Comparison of ENCODE assay signal across 14 mouse cellular contexts in the genomic region with DNA sequence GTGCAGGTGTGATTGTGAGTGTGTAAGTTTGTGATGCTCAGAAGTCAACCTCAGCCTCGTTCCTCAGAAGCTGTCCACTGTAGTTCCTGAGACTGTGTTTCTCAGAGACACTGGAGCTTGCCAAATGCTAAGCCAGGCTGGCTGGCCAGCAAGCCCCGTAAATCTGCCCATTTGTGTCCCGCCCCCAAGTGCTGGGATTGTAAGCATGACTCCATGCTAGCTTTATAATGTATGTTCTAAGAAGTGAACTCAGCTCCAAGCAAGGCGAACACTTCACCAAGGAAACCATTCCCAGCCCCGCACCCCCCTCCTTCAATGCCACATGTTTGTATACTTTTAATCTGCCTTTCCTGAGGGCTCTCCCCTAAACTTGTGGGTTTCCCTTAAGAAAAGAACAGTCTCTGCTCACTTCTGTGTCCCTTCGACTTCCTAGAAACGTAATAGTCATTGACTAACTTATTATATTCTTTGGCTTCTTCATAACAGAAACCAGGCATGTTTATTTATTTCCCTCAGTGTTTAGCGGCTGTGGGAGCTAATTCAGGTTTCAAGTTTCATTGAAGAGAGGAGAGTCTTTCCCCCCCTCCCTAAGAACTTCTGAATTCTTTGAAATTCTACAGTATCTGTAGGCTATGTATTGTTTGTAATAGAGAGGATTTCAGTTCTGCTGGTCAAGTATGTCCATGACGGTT.
DNase-seq lines count a peak whose midpoint lies in the region; ATAC-seq and TF ChIP-seq lines count a peak whose summit lies in the region.
"Had no signal": no experiment of that assay in that cellular context is flagged by ENCODE, and none has a peak within 500 bp of the region (broad histone marks: within the 10 kb centered on the region; RNA-seq: fewer than 3 reads in every experiment).

No protein-coding gene starts in this region.

- 0 out of 2 replicates have a peak overlapping the region, but pooled peaks have one; percentile 6 for H3K27ac ChIP-seq in forebrain, embryonic 10.5 days
- no peak overlapping the region for H3K27ac ChIP-seq in forebrain, embryonic 13.5 days
- peak overlapping the region; percentile 29 for H3K27ac ChIP-seq in embryonic facial prominence, embryonic 15.5 days (replicated peaks)
- H3K27ac ChIP-seq: hindbrain, embryonic 12.5 days had no signal

- no peak for ATAC-seq in forebrain, embryonic 13.5 days
- 0 out of 2 replicates have a peak, but pooled peaks have one; percentile 18 for ATAC-seq in embryonic facial prominence, embryonic 15.5 days (ENCODE audit: insufficient number of reproducible peaks, low FRiP score, low TSS enrichment, low read depth)
- ATAC-seq in CD4-positive, CD25-positive, alpha-beta regulatory T cell, adult 4 months: no peak

- no peak overlapping the region for H3K9ac ChIP-seq in forebrain, embryonic 13.5 days
- no peak overlapping the region for H3K9ac ChIP-seq in embryonic facial prominence, embryonic 15.5 days
- H3K9ac ChIP-seq: heart, embryonic 12.5 days; hindbrain, embryonic 12.5 days; liver, postnatal 0 days had no signal

- 0 out of 2 replicates have a peak, but pooled peaks cover 9% of the 10 kb centered on the region for H3K36me3 ChIP-seq in forebrain, embryonic 10.5 days (replicated peaks)
- H3K36me3 ChIP-seq in forebrain, embryonic 13.5 days (ENCODE audit: poor library complexity, severe bottlenecking): peaks cover 21% of the 10 kb centered on the region
- no peaks in the 10 kb centered on the region for H3K36me3 ChIP-seq in embryonic facial prominence, embryonic 15.5 days
- no peaks in the 10 kb centered on the region for H3K36me3 ChIP-seq in myocyte (ENCODE audit: control insufficient read depth, insufficient read depth)
- H3K36me3 ChIP-seq: heart, embryonic 12.5 days had no signal

- 0 out of 2 replicates have a peak, but pooled peaks cover 4% of the 10 kb centered on the region for H3K9me3 ChIP-seq in forebrain, embryonic 10.5 days
- H3K9me3 ChIP-seq in forebrain, embryonic 13.5 days (replicated peaks): no peaks in the 10 kb centered on the region
- no peaks in the 10 kb centered on the region for H3K9me3 ChIP-seq in embryonic facial prominence, embryonic 15.5 days (replicated peaks)
- H3K9me3 ChIP-seq: heart, embryonic 12.5 days; hindbrain, embryonic 12.5 days had no signal

- H3K4me3 ChIP-seq in forebrain, embryonic 10.5 days: no peak overlapping the region
- no peak overlapping the region for H3K4me3 ChIP-seq in forebrain, embryonic 13.5 days
- H3K4me3 ChIP-seq in embryonic facial prominence, embryonic 15.5 days (replicated peaks): no peak overlapping the region
- H3K4me3 ChIP-seq in myocyte: no peak overlapping the region
- H3K4me3 ChIP-seq: heart, embryonic 12.5 days; hindbrain, embryonic 12.5 days had no signal

- H3K27me3 ChIP-seq in forebrain, embryonic 10.5 days (ENCODE audit: poor library complexity, severe bottlenecking): no peaks in the 10 kb centered on the region
- no peaks in the 10 kb centered on the region for H3K27me3 ChIP-seq in forebrain, embryonic 13.5 days
- H3K27me3 ChIP-seq in embryonic facial prominence, embryonic 15.5 days: no peaks in the 10 kb centered on the region
- H3K27me3 ChIP-seq in myocyte (ENCODE audit: control insufficient read depth, insufficient read depth, insufficient read length): no peaks in the 10 kb centered on the region
- H3K27me3 ChIP-seq: heart, embryonic 12.5 days; hindbrain, embryonic 12.5 days had no signal

- WGBS in forebrain, embryonic 10.5 days: 80% methylated on average over 9 of the region's 9 CpGs
- WGBS in forebrain, embryonic 13.5 days: 87% methylated on average over 9 of the region's 9 CpGs
- WGBS in embryonic facial prominence, embryonic 15.5 days: 34% methylated on average over 9 of the region's 9 CpGs

- no peak for TF ChIP-seq POLR2A in myocyte (IDR thresholded peaks at IDR 0.05; ENCODE audit: insufficient read length, low read depth)

- no peak overlapping the region for H3K4me2 ChIP-seq in forebrain, embryonic 13.5 days
- H3K4me2 ChIP-seq in embryonic facial prominence, embryonic 15.5 days (replicated peaks): no peak overlapping the region
- peak overlapping the region; percentile 56 for H3K4me2 ChIP-seq in myocyte (ENCODE audit: low read depth)
- H3K4me2 ChIP-seq: heart, embryonic 12.5 days; hindbrain, embryonic 12.5 days had no signal

- H3K79me2 ChIP-seq in myocyte (ENCODE audit: control insufficient read depth, insufficient read depth): no peaks in the 10 kb centered on the region

- DNase-seq in forebrain, embryonic 10.5 days (ENCODE audit: extremely low spot score, low spot score): no peak
- DNase-seq in kidney, postnatal 10 days: peak; percentile 42
- no peak for DNase-seq in kidney, adult 8-10 months
- no peak for DNase-seq in thymus, adult 18-20 months
- DNase-seq: adrenal gland, postnatal 36 days; cerebellum, adult 11 months; gastrocnemius, postnatal 10 days; liver, postnatal 0 days had no signal

- peaks cover 21% of the 10 kb centered on the region for H3K4me1 ChIP-seq in forebrain, embryonic 10.5 days
- peaks cover 8% of the 10 kb centered on the region for H3K4me1 ChIP-seq in forebrain, embryonic 13.5 days
- peaks cover 37% of the 10 kb centered on the region for H3K4me1 ChIP-seq in embryonic facial prominence, embryonic 15.5 days

- no peak overlapping the region for H3ac ChIP-seq in myocyte (ENCODE audit: control insufficient read depth, insufficient read length)

TF ChIP-seq in myocyte, 11 proteins besides CTCF, POLR2A, EP300 and RAD21:
- TF ChIP-seq E2F4 (IDR thresholded peaks at IDR 0.05; ENCODE audit: insufficient read depth): no peak
- no peak for TF ChIP-seq MAX (IDR thresholded peaks at IDR 0.05; ENCODE audit: low read depth)
- no peak for TF ChIP-seq REST (IDR thresholded peaks at IDR 0.05; ENCODE audit: insufficient read depth, insufficient read length)
- TF ChIP-seq CEBPB (IDR thresholded peaks at IDR 0.05; ENCODE audit: insufficient read depth, poor library complexity, severe bottlenecking): no peak
- TF ChIP-seq USF1 (IDR thresholded peaks at IDR 0.05; ENCODE audit: low read depth): no peak
- no peak for TF ChIP-seq MYOG (IDR thresholded peaks at IDR 0.05; ENCODE audit: control insufficient read depth in 1 of 3, insufficient read depth in 1 of 3, insufficient read length in 2 of 3, low read depth in 2 of 3)
- no peak for TF ChIP-seq MYOD1 (IDR thresholded peaks at IDR 0.05; ENCODE audit: control insufficient read depth in 1 of 3, insufficient read length in 2 of 3, low read depth in 2 of 3)
- TF ChIP-seq POLR2AphosphoS2 (IDR thresholded peaks at IDR 0.05; ENCODE audit: insufficient read length, low read depth): no peak
- no peak for TF ChIP-seq SRF (IDR thresholded peaks at IDR 0.05; ENCODE audit: control insufficient read depth, insufficient read length, low read depth)
